Mouse (Mus musculus): ENCODE data around the gene Rinl.

The Rinl gene

DNA sequence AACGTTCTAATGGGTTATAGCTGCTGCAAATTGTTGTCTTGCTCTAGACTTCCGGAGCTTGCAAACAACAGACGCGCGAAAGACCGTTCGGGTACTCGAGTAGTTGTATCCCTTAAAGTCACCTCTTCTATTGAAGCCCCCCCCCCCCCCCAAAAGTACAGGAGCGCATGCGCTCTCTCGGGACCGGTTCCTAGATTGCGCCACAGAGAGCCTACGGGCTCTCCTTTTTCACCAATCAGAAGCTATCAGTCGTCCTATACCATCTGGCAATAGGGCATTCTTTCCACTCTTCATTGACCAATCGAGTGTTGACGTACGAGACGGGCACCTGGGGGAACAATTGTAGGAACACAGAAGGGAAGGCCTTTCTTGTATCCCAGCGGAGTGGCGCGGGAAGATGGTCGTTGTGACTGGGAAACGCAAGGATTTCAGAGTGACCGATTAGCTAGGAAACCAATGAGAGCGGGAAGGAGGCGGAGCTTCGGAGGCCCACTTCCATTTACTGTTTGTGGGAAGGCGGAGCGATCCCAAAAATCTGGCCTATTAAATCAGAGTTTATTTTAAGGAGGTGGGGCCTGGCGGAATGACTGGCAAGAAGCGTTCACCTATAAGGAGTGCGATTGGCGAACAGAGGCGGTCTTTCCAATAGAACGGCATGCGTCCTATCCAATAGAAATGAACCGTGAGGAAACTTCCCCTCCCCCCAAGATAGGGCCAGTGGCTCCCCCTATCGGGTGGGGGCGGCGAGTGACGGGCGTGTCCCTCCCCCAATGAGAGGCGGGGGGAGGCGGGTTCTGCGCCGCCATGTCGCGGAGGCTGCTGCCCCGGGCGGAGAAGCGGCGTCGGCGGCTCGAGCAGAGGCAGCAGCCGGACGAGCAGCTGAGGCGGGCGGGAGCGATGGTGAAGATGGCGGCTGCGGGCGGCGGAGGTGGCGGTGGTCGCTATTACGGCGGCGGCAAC, 21.6 kb downstream of the Rinl start:
- DNase-seq, result peak; percentile 99 to 100

GRCm38 (mm10) chr7:28811228-28811627, 22.5 kb downstream of the Rinl start:
- peak; percentile 85 to 87 for DNase-seq

DNA sequence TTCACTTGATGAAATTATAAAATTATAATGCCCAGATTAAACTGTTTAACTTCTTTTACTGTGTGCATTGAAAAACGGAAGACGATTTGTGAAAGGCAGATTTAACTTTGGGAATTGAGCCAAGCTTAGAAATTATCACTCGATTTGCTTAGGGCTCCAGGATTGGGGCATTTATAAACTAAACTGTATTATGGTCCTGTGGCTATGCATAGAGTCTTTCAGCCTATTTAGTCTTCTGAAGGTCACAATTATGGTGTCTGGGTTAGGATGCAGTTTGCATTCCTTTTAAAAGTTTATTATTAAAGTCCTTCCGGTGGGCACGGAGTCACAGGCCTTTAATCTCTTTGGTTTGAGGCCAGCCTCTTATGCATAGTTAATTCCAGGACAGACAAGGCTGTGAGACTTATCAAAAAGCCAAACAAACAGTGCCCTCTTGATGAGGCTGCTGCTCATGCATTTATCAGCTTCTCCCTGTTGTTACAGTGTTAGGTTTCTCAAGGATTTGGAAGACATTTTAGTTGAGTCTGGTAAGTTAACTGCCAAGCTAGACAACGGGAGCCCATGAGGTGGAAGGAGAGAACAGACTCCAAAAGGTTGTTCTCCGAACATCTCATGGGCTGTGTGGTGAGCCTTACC, 23.0 kb downstream of the Rinl start:
- no peak for DNase-seq

GRCm38 (mm10) chr7:28812436-28812835, 23.7 kb downstream of the Rinl start:
- DNase-seq, result no peak

DNA sequence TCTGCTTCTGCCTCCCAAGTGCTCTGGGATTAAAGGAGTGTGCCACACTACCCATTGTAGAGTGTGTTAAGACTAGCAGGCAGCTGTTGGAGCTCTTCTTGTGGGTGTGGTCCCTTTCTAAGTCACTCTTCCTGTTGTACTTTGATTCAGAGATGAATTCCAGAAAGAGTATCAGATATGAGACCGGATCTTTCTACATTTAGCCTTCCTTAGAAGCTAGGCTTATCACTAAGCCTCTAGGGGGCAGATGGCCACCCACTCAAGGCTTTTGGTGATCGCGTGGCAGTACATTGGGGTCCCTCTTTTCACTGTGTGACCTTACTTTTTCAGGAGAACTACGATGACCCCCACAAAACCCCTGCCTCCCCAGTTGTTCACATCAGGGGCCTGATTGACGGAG, 24.2 kb downstream of the Rinl start:
- no peak for DNase-seq

DNA sequence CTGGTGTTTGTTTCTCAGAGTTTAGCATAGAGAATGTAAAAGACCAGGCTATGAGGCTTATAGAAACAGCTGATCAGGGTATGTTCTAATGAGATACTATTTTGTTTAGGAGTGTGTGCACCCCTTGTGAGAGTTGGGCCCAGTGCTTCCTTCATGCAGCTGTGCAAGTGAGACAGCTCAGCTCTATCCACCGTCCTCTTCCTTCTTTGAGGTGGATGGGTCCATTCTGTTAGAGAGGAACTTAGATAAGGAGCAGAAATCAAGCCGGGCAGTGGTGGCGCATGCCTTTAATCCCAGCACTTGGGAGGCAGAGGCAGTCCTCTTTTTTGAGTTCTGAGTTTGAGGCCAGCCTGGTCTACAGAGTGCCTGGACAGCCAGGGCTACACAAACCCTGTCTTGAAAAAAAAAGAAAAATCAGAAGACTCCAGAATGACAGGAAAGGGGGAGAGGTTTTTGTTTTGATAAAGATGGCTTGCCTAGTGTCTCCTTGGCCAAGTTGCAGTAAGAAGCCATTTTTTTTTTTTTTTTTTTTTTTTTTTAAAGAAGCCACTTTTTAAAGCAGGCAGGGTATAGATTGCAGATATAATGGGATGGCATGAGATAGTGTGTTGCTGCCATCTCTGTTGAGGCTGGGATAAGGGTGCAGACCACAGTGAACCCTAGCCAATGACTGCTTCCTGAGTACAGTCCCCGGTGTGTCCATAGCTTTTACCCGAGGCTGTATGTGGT, 25.7 kb downstream of the Rinl start:
- DNase-seq, result no peak

- no peak for DNase-seq
Observed at GRCm38 (mm10) chr7:28815230-28815629, 26.5 kb downstream of the Rinl start.

GRCm38 (mm10) chr7:28816201-28816600, 27.4 kb downstream of the Rinl start:
- DNase-seq, result no peak

GRCm38 (mm10) chr7:28816920-28817319, 28.2 kb downstream of the Rinl start:
- DNase-seq, result no peak

GRCm38 (mm10) chr7:28817524-28817923, 28.8 kb downstream of the Rinl start:
- DNase-seq, result no peak

DNA sequence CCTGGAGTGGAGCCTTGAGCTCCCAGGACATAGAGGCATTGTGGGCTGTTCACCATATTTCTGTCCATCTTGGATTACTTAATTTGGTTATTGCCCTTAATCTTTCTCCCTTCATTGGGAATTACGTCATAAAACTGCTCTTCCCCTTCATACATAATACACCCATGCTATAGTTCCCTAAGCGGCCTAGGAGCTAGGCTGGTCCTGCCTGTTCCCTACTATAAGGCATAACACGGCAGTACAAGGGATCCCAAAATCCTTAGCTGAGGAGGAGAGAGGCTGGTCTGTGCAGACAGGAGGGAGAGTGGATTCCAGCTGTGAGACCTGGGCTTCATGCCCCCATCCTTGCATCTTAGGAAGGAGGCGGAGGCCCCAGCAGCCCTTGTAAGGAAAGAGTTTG, 29.2 kb downstream of the Rinl start:
- DNase-seq, result no peak

- DNase-seq, result no peak
Observed at GRCm38 (mm10) chr7:28818436-28818835, 29.7 kb downstream of the Rinl start.

DNA sequence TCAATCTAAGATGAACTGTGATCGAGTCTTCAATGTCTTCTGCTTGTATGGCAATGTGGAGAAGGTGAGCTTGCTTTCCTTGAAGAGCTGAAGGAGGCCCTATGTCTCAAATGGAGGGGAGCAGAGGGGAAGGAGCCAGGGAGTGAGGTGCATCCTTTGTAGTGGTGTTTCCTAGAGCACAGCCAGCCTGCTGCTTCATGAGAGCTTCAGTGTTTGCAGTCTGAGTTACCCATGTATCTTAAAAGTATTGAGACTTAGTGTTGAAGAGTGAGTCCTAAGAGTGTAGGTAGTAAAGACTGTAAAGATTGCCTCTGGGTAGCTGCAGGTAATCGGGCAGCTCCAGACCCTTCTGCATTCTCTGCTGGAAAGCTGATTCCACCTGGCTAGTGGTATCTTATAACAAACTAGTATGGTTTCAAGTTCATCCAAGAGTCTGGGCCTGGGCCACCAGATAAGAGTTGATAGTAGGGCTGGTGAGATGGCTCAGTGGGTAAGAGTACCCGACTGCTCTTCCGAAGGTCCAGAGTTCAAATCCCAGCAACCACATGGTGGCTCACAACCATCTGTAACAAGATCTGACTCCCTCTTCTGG, 30.2 kb downstream of the Rinl start:
- DNase-seq, result no peak

GRCm38 (mm10) chr7:28819571-28819970, 30.8 kb downstream of the Rinl start:
- DNase-seq, result no peak

DNA sequence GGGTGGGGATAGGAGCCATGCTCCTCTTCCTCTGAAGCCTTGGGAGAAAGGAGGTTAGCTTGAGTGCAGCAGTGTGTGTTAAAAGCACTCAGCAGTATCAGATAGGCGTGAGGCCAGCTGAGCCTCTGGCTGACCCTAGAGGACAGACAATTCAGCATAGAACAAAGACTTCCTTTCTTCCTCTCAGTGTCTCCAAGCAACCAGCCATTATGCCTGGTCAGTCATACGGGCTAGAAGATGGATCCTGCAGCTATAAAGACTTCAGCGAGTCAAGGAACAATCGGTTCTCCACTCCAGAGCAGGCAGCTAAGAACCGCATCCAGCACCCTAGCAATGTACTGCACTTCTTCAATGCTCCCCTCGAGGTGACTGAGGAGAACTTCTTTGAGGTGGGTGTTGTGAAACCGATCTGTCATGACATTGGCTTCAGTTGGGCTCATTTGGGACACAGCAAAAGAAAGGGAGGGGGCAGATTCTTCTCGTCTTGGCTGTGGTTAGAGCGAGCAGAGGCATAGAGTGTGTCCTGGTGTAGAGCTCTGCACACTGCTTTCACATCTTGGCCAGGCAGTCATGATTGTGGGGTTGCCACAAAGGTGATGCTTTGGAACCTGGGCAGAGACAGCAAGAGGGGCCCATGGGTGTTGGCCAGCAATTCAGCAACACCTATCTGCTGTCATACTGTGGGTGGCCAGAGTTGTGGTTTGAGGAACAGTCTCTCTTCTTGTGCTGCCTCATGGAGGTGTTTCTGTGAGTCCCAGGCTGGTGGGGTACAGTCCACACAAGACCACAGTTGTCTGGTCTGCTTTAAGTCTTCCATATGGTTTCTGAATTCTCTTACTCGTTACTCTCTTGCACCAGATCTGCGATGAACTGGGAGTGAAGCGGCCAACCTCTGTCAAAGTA, 31.8 kb downstream of the Rinl start:
- peak in 1 of 2 experiments; percentile 61 for DNase-seq

GRCm38 (mm10) chr7:28821261-28821831, 32.6 kb downstream of the Rinl start:
- no peak for DNase-seq

GRCm38 (mm10) chr7:28822556-28822955, 33.8 kb downstream of the Rinl start:
- no peak for DNase-seq

DNA sequence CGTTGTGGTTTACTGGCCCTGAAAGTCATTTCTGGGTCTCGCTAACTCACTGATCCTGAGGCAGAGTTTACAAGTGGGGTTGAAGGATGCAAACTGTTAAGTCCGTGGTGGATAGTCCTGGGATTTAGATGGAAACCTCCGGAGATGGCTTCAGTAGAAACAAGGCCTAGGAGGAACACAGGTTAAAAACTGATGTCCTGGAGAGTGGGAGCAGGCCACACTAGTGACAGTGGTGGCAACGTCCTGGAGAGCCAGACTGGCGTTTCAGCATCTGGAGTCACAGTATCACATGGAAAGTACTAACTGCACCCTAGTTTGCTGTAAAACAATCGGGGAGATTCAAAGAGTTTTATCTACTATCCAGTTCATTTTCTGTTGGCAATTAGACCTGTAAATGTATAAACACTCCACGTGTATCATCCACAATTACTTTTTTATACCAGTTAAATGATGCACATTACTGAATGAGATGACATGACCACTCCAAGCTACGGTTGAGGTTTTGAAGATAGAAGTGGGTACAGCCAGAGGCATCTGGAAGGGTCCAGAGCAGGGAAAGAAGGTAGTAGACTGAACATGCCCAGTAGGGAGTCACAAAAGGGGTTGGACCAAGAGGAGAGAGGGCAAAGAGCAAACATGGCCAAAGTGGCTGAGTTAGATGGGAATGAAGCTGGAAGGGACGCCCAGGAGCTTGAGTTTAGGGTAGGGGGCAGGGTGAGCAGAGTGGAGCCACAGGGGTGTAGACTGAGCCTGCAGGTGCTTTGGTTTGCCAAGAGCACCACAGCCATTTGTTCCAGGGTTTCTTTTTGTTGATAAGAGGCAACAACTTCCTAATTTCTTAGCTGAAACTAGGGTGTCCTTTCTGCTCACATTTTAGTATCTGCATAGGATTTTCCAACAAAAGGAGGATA, 34.5 kb downstream of the Rinl start:
- peak in 1 of 2 experiments; percentile 50 for DNase-seq

DNA sequence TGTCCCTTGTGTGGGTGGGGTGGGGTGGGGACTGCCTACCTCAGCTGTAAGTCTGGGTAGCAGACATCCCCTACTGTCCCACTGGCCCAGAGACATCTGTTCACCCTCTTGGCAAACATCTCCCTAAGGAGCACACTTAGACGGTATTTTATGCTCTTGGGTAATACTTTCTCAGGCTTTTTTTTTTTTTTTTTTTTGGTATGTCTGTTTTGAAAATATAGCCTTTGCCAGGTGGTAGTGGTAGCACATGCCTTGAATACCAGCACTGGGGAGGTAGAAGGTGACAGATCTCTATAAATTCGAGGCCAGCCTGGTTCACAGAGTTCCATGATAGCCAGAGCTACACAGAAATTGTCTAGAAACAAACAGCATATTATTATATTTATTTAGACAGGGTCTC, 35.2 kb downstream of the Rinl start:
- DNase-seq, result no peak

DNA sequence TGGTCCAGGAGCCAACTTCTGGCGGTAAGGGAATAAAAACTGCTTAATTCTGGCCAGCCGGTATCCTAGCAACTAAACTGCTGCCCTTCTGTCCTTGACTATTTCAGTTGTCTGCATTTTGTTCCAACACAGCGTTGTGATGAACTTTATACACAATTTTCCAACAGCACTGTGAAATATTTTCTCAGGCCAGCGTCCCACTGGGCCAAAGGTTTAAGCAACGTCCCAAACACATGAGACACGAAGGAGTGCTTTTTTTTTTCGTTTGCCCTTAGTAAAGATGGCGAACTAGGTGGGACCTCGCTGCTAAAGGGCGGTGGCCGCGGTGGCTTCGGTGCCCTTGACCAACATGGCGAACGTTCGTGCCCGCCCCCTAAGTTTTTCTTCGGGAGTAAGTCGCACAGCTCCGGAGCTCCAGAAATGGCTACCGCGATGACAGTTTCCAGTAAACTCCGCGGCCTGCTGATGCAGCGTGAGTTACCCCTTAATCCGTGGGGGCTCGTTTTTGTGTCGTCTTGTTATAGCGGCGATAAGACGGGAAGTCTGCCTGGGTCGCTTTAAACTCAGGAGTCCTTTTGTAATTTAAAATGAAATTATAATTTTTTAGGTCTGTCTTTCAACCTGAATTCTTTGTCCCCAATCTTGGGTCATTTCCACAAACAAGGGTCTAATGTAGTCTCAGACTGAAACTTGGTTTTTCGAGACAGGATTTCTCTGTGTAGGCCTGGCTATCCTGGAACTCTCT, 36.3 kb downstream of the Rinl start, which contains the start of gene Ech1:
TSS of gene Ech1 (plus strand) at position 277 of the 745 bp plus-strand sequence.
- DNase-seq, result peak; percentile 94 to 96

Data from kidney, adult 8-10 months (tissue).